Mouse (Mus musculus) spleen, adult 2 months (tissue): ENCODE results near the gene Mut.

Experiments
- CTCF ChIP-seq: fragments of 200-500 bp; IDR thresholded peaks from 2 replicates; pipeline ENCODE4 v1.5.1; 2011; ENCODE audit warnings: mild to moderate bottlenecking, inconsistent platforms; ENCODE audit not compliant: insufficient read depth, insufficient read length, insufficient replicate concordance; ENCODE audit errors: extremely low read depth
- POLR2A ChIP-seq: fragments of 200-500 bp; IDR thresholded peaks from 2 replicates; pipeline ENCODE4 v1.6.1; 2011; ENCODE audit warnings: low read depth, low read length, inconsistent platforms

GRCm38 (mm10) chr17:40899783-40900363 is 34.6 kb upstream of the Mut start:
- TF ChIP-seq POLR2A = no peak
- no peak for TF ChIP-seq CTCF
